Mouse (Mus musculus) right cerebral cortex, postnatal 14 days (tissue): ENCODE data around the gene Sparc.
"Not testable (repeated sequence)": the region's sequence is repeated elsewhere in the genome, so short reads cannot be mapped to it uniquely, and the experiment has no call there.

Source experiments
- DNase-seq: peaks from one replicate; pipeline ENCODE4 v3.0.0; 2022

Gene Sparc

GRCm38 (mm10) chr11:55432981-55433380 is 10.0 kb upstream of the Sparc start:
- DNase-seq, result no peak

GRCm38 (mm10) chr11:55429973-55430372 is 7.0 kb upstream of the Sparc start:
- no peak for DNase-seq

- DNase-seq, result peak; percentile 32
Observed at GRCm38 (mm10) chr11:55428186-55429012, 5.4 kb upstream of the Sparc start.

GRCm38 (mm10) chr11:55424746-55425360 is 1.9 kb upstream of the Sparc start:
- DNase-seq, result no peak

GRCm38 (mm10) chr11:55423756-55424155 is 773 bp upstream of the Sparc start:
- no peak for DNase-seq

GRCm38 (mm10) chr11:55419678-55420307 is 3.2 kb downstream of the Sparc start:
- DNase-seq, result peak; percentile 26

GRCm38 (mm10) chr11:55419296-55419677 is 3.7 kb downstream of the Sparc start:
- DNase-seq, result peak; percentile 21

- no peak for DNase-seq
Observed at GRCm38 (mm10) chr11:55418704-55419061, 4.3 kb downstream of the Sparc start.

GRCm38 (mm10) chr11:55417898-55418703 is 4.9 kb downstream of the Sparc start:
- no peak for DNase-seq

GRCm38 (mm10) chr11:55416609-55417265 is 6.2 kb downstream of the Sparc start:
- DNase-seq, result no peak

GRCm38 (mm10) chr11:55415731-55416130 is 7.3 kb downstream of the Sparc start:
- not testable (repeated sequence) for DNase-seq

- DNase-seq, result no peak
Observed at GRCm38 (mm10) chr11:55415036-55415704, 7.8 kb downstream of the Sparc start.

- DNase-seq, result no peak
Observed at GRCm38 (mm10) chr11:55414314-55414713, 8.7 kb downstream of the Sparc start.

- no peak for DNase-seq
Observed at GRCm38 (mm10) chr11:55413416-55413796, 9.6 kb downstream of the Sparc start.

- DNase-seq, result no peak
Observed at GRCm38 (mm10) chr11:55412680-55413415, 10.1 kb downstream of the Sparc start.

GRCm38 (mm10) chr11:55412034-55412433 is 10.9 kb downstream of the Sparc start:
- DNase-seq, result no peak

- DNase-seq, result no peak
Observed at GRCm38 (mm10) chr11:55410502-55410901, 12.5 kb downstream of the Sparc start.

- no peak for DNase-seq
Observed at GRCm38 (mm10) chr11:55410005-55410404, 13.0 kb downstream of the Sparc start.

- no peak for DNase-seq
Observed at GRCm38 (mm10) chr11:55407133-55407532, 15.8 kb downstream of the Sparc start.

GRCm38 (mm10) chr11:55405601-55406469 is 17.1 kb downstream of the Sparc start:
- no peak for DNase-seq
